Mouse (Mus musculus) MEL (cell line): ENCODE measurements at regions not wholly inside any gene's neighbourhood (a gene's known extent, or its start where the extent isn't known, plus 50 kb on each side); places are given as distances from the start of the nearest gene placed in this dataset.

Experiments used
- DNase-seq: peaks from one replicate; pipeline ENCODE4 v3.0.0; 2011; ENCODE audit warnings: low read depth, low spot score
- H3K27ac ChIP-seq: 2 replicates; pipeline ENCODE4 v1.5.1; 2012; ENCODE audit warnings: low read depth, mild to moderate bottlenecking, control low read depth, low read length, moderate library complexity; ENCODE audit not compliant: control insufficient read depth
- H3K27me3 ChIP-seq, 2 experiments: fragments of 150-350 bp in 1 of 2; sonication (generic) in 1 of 2; 2 replicates each; pipeline ENCODE4 v1.6.1; 2012; ENCODE audit warnings: low read length in 2 of 2, mild to moderate bottlenecking in 2 of 2, improper control_type of control experiment in 1 of 2, moderate library complexity in 1 of 2; ENCODE audit not compliant: insufficient read depth in 2 of 2, control insufficient read depth in 1 of 2
- H3K36me3 ChIP-seq, 2 experiments: 2 replicates each; pipeline ENCODE4 v1.6.1; 2012 to 2014; ENCODE audit warnings: low read length in 2 of 2, improper control_type of control experiment in 1 of 2, inconsistent platforms in 1 of 2, mild to moderate bottlenecking in 1 of 2; ENCODE audit not compliant: insufficient read depth in 2 of 2, control insufficient read depth in 1 of 2
- H3K4me1 ChIP-seq, 2 experiments: fragments of 150-350 bp in 1 of 2; sonication (generic) in 1 of 2; 2 replicates each; pipeline ENCODE4 v1.6.1; 2012; ENCODE audit warnings: low read length in 2 of 2, improper control_type of control experiment in 1 of 2, mild to moderate bottlenecking in 1 of 2; ENCODE audit not compliant: insufficient read depth in 2 of 2, control insufficient read depth in 1 of 2
- H3K4me3 ChIP-seq, 2 experiments: fragments of 150-350 bp in 1 of 2; sonication (generic) in 1 of 2; 2 replicates each; pipeline ENCODE4 v1.5.1; 2012; ENCODE audit warnings: low read depth in 2 of 2, low read length in 2 of 2, mild to moderate bottlenecking in 2 of 2, moderate library complexity in 2 of 2, control low read depth in 1 of 2, improper control_type of control experiment in 1 of 2; ENCODE audit not compliant: control insufficient read depth in 1 of 2, insufficient read depth in 1 of 2
- H3K79me2 ChIP-seq: 2 replicates; pipeline ENCODE4 v1.6.1; 2012; ENCODE audit warnings: mild to moderate bottlenecking, low read length, moderate library complexity; ENCODE audit not compliant: control insufficient read depth, poor library complexity, insufficient read depth
- H3K9ac ChIP-seq: 2 replicates; pipeline ENCODE4 v1.6.1; 2012; ENCODE audit warnings: low read depth, mild to moderate bottlenecking, control low read depth, low read length, moderate library complexity; ENCODE audit not compliant: control insufficient read depth, poor library complexity, severe bottlenecking
- H3K9me3 ChIP-seq: fragments of 150-350 bp; sonication (generic); replicated peaks from 2 replicates; pipeline ENCODE4 v1.6.1; 2012; ENCODE audit warnings: mild to moderate bottlenecking, low read length, improper control_type of control experiment, moderate library complexity; ENCODE audit not compliant: insufficient read depth
- CHD1 ChIP-seq: IDR thresholded peaks from 2 replicates; pipeline ENCODE4 v1.6.1; 2012; ENCODE audit warnings: low read depth, mild to moderate bottlenecking, inconsistent platforms, low read length, improper control_type of control experiment
- E2F4 ChIP-seq: IDR thresholded peaks from 2 replicates; pipeline ENCODE4 v1.6.1; 2011; ENCODE audit warnings: low read depth, low read length, improper control_type of control experiment, borderline replicate concordance
- GABPA ChIP-seq: IDR thresholded peaks from 2 replicates; pipeline ENCODE4 v1.6.1; 2012; ENCODE audit warnings: low read depth, mild to moderate bottlenecking, inconsistent platforms, low read length, improper control_type of control experiment, moderate library complexity
- GATA1 ChIP-seq: IDR thresholded peaks from 2 replicates; pipeline ENCODE4 v1.6.1; 2011; ENCODE audit warnings: low read depth, low read length, improper control_type of control experiment
- HCFC1 ChIP-seq: IDR thresholded peaks from 2 replicates; pipeline ENCODE4 v1.6.1; 2012; ENCODE audit warnings: low read depth, mild to moderate bottlenecking, inconsistent platforms, low read length, improper control_type of control experiment, moderate library complexity
- MAFK ChIP-seq: IDR thresholded peaks from 2 replicates; pipeline ENCODE4 v1.6.1; 2011; ENCODE audit warnings: low read depth, mild to moderate bottlenecking, low read length, improper control_type of control experiment, borderline replicate concordance
- MEF2A ChIP-seq: IDR thresholded peaks from 2 replicates; pipeline ENCODE4 v1.6.1; 2014; ENCODE audit warnings: low read depth, mild to moderate bottlenecking, inconsistent platforms, low read length, improper control_type of control experiment; ENCODE audit not compliant: poor library complexity, insufficient replicate concordance, severe bottlenecking; ENCODE audit errors: extremely low read depth
- MXI1 ChIP-seq: IDR thresholded peaks from 2 replicates; pipeline ENCODE4 v1.6.1; 2011; ENCODE audit warnings: mild to moderate bottlenecking, low read depth, low read length, improper control_type of control experiment
- MYC ChIP-seq: IDR thresholded peaks from 2 replicates; pipeline ENCODE4 v1.6.1; 2011; ENCODE audit warnings: low read depth, mild to moderate bottlenecking, low read length, improper control_type of control experiment, moderate library complexity
- NELFE ChIP-seq: IDR thresholded peaks from 2 replicates; pipeline ENCODE4 v1.6.1; 2011; ENCODE audit warnings: low read depth, low read length, improper control_type of control experiment
- POLR2AphosphoS5 ChIP-seq: IDR thresholded peaks from 2 replicates; pipeline ENCODE4 v1.6.1; 2012; ENCODE audit warnings: low read depth, borderline replicate concordance, mild to moderate bottlenecking, inconsistent platforms, low read length, moderate library complexity, mixed read lengths
- RCOR1 ChIP-seq: IDR thresholded peaks from 2 replicates; pipeline ENCODE4 v1.6.1; 2012; ENCODE audit warnings: low read depth, mild to moderate bottlenecking, inconsistent platforms, low read length, improper control_type of control experiment
- TAL1 ChIP-seq: IDR thresholded peaks from 2 replicates; pipeline ENCODE4 v1.6.1; 2012; ENCODE audit warnings: mild to moderate bottlenecking, inconsistent platforms, low read length, moderate library complexity, mixed read lengths
- TCF12 ChIP-seq: IDR thresholded peaks from 2 replicates; pipeline ENCODE4 v1.6.1; 2014; ENCODE audit warnings: low read depth, mild to moderate bottlenecking, inconsistent platforms, low read length, improper control_type of control experiment, moderate library complexity
- UBTF ChIP-seq: IDR thresholded peaks from 2 replicates; pipeline ENCODE4 v1.6.1; 2012; ENCODE audit warnings: low read depth, mild to moderate bottlenecking, inconsistent platforms, low read length, improper control_type of control experiment, moderate library complexity, borderline replicate concordance; ENCODE audit not compliant: insufficient read depth
- ZKSCAN1 ChIP-seq: IDR thresholded peaks from 2 replicates; pipeline ENCODE4 v1.6.1; 2012; ENCODE audit warnings: low read depth, mild to moderate bottlenecking, inconsistent platforms, low read length, improper control_type of control experiment, moderate library complexity
- ZMIZ1 ChIP-seq: IDR thresholded peaks from 2 replicates; pipeline ENCODE4 v1.6.1; 2012; ENCODE audit warnings: low read depth, mild to moderate bottlenecking, inconsistent platforms, low read length, improper control_type of control experiment, moderate library complexity
- ZNF384 ChIP-seq: IDR thresholded peaks from 2 replicates; pipeline ENCODE4 v1.6.1; 2012; ENCODE audit warnings: low read depth, mild to moderate bottlenecking, inconsistent platforms, low read length, improper control_type of control experiment

DNA sequence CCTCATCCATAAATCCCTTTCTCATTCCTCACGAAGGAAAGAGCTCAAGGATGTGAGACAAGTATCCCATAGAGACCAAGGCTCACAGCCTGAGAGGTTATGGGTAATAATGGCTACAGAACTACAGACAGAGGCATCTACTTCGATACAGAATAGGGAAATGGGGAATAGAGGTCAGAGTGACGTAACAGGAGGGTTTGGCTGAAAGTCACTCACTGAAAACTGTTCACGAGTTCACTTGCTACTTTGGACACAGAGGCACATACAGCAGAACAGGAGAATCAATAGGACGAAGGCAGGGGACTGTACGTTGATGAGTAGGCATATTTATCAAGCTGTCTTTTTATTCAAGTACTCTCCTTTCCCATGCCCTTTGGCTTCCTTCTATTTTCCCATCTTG is 99.7 kb downstream of the Bdh1 start (continued):
- TF ChIP-seq ZKSCAN1, result no peak
- no peak for TF ChIP-seq POLR2AphosphoS5

- no peak overlapping the region for H3K27ac ChIP-seq
- no peaks in the 10 kb centered on the region for H3K79me2 ChIP-seq
- 0 out of 4 replicates have a peak, but pooled peaks cover 0 to 7% of the 10 kb centered on the region in 2 experiments for H3K4me1 ChIP-seq
- no peaks in the 10 kb centered on the region for H3K9me3 ChIP-seq
- H3K9ac ChIP-seq, result no peak overlapping the region
- H3K36me3 ChIP-seq, result peaks cover 0 to 3% of the 10 kb centered on the region in 2 experiments; a peak in 1 of 4 replicates
- H3K27me3 ChIP-seq, result peaks cover 0 to 3% of the 10 kb centered on the region in 2 experiments
- DNase-seq, result no peak
- H3K4me3 ChIP-seq, result no peak overlapping the region
- TF ChIP-seq CHD1, result no peak
- no peak for TF ChIP-seq MEF2A
- TF ChIP-seq TAL1, result no peak
These were observed 104.7 kb downstream of the Bdh1 start for GRCm38 (mm10) chr16:31526711-31527344.

DNA sequence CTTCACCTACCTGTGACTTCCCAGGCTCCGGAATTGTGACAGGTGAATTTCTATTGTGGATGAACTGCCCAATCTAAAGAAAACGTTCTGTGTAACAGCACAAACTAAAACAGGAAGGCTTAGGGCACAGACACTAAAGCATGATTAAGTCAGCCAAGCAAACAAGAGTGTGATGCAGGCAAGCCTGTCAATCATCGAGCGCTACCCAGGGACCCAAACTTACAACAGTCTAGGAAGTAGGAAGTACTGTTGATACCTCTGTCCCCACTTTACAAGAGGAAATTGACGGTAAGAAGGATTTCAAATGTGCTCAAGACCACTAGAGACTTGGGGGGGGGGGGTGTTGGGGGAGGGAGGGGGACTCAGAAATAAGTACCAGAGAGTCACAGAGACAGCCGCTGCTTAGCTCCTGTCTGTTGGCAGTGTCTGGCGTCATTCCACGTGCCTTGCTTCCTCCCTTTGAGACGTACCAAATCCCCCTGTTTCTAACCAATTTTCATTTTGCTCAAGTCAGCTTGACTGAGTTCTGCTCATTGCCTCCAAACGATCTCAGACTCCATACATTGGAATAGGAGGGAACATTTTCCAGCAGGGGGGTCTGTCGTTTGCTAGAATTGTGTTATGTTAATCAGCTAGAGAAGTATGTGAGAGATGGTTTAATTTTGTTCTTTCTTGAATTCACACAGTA is 106.7 kb downstream of the Bdh1 start:
- Histone ChIP-seq H3K36me3 (peaks cover 0 to 21% of the 10 kb centered on the region in 2 experiments; a peak in 2 of 4 replicates), H3K79me2 (no peaks in the 10 kb centered on the region), H3K4me3 (no peak overlapping the region), H3K9me3 (no peaks in the 10 kb centered on the region), H3K4me1 (peaks cover 2 to 27% of the 10 kb centered on the region in 2 experiments; a peak in 3 of 4 replicates), H3K9ac (no peak overlapping the region), H3K27ac (no peak overlapping the region), H3K27me3 (peaks cover 0 to 3% of the 10 kb centered on the region in 2 experiments)
- no peak for TF ChIP-seq GABPA
- no peak for TF ChIP-seq MXI1
- TF ChIP-seq E2F4, result no peak
- TF ChIP-seq ZKSCAN1, result no peak
- no peak for TF ChIP-seq ZNF384
- TF ChIP-seq NELFE, result no peak
- no peak for TF ChIP-seq MAFK
- TF ChIP-seq TAL1, result no peak
- TF ChIP-seq UBTF, result no peak
- no peak for TF ChIP-seq MYC
- no peak for TF ChIP-seq RCOR1
- TF ChIP-seq TCF12, result no peak
- no peak for TF ChIP-seq HCFC1
- TF ChIP-seq GATA1, result no peak
- TF ChIP-seq ZMIZ1, result no peak
- DNase-seq, result peak; percentile 37
